Mouse (Mus musculus) c-Kit-positive CD71-negative TER-119-negative erythroid progenitor cells, embryonic 14.5 days (primary cell): ENCODE measurements around the gene Lgalsl.

Source experiments
- DNase-seq: peaks from one replicate; pipeline ENCODE4 v3.0.0-alpha.2; 2013; ENCODE audit warnings: low read depth

The Lgalsl gene

GRCm38 (mm10) chr11:20782620-20783019, 48.2 kb downstream of the Lgalsl start:
- no peak for DNase-seq

GRCm38 (mm10) chr11:20780312-20780711, 50.5 kb downstream of the Lgalsl start:
- no peak for DNase-seq

- DNase-seq, result no peak
Measured at GRCm38 (mm10) chr11:20778861-20779563, 51.8 kb downstream of the Lgalsl start.

- no peak for DNase-seq
Measured at GRCm38 (mm10) chr11:20778298-20778697, 52.6 kb downstream of the Lgalsl start.

GRCm38 (mm10) chr11:20776668-20777067, 54.2 kb downstream of the Lgalsl start:
- DNase-seq, result no peak
